Mouse (Mus musculus): ENCODE measurements around the gene Vmn1r66. TPM values are rescaled to one million over a fixed set of nuclear protein-coding genes. Genes with fewer than 3 reads are reported as not detected.
"Not testable (repeated sequence)": the region's sequence is repeated elsewhere in the genome, so short reads cannot be mapped to it uniquely, and the experiment has no call there.

The Vmn1r66 gene
- not detected in 2 replicates for polyA plus RNA-seq (2015; fragmentation: Nextera tagmentation; extraction: Ambion mirVana)

- TF ChIP-seq CTCF (IDR thresholded peaks at IDR 0.05; ENCODE audit: low read depth) = no peak
- Histone ChIP-seq H3K4me2 (replicated peaks; ENCODE audit: low read depth) (no peak within 1 kb of the TSS), H3K9me3 (ENCODE audit: control insufficient read depth) (no peaks in the 10 kb centered on the region), H3K4me3 (ENCODE audit: low read depth, low read length) (no peak within 1 kb of the TSS), H3K36me3 (ENCODE audit: control insufficient read depth, insufficient read depth) (no peaks in the 10 kb centered on the region), H3K27ac (ENCODE audit: low read depth, low read length) (no peak within 1 kb of the TSS), H3K4me1 (replicated peaks; ENCODE audit: control insufficient read depth, insufficient read depth, low read length) (no peaks in the 10 kb centered on the region), H3K9ac (ENCODE audit: low read depth, low read length) (no peak within 1 kb of the TSS), H3K27me3 (replicated peaks; ENCODE audit: control insufficient read depth, insufficient read depth, low read length) (no peaks in the 10 kb centered on the region)
- ATAC-seq = no peak
Measured at GRCm38 (mm10) chr7:10277906-10278305, at the start of gene Vmn1r66. Gene Vmn1r66 (minus strand): TSS chr7:10278006.

- not testable (repeated sequence) for ATAC-seq; H3K4me2 ChIP-seq (replicated peaks; ENCODE audit: low read depth); H3K9me3 ChIP-seq (ENCODE audit: control insufficient read depth); H3K27me3 ChIP-seq (replicated peaks; ENCODE audit: control insufficient read depth, insufficient read depth, low read length); H3K27ac ChIP-seq (ENCODE audit: low read depth, low read length); H3K9ac ChIP-seq (ENCODE audit: low read depth, low read length); H3K36me3 ChIP-seq (ENCODE audit: control insufficient read depth, insufficient read depth); H3K4me3 ChIP-seq (ENCODE audit: low read depth, low read length); H3K4me1 ChIP-seq (replicated peaks; ENCODE audit: control insufficient read depth, insufficient read depth, low read length)
- WGBS = 78% methylated on average over 17 of the region's 20 CpGs
Measured at GRCm38 (mm10) chr7:10325462-10325861, 47.7 kb upstream of the Vmn1r66 start.

- no peak overlapping the region for H3K27ac ChIP-seq (ENCODE audit: low read depth, low read length)
- no peak for ATAC-seq
- H3K9me3 ChIP-seq (ENCODE audit: control insufficient read depth) = 0 out of 2 replicates have a peak, but pooled peaks cover 4% of the 10 kb centered on the region
- TF ChIP-seq CTCF (IDR thresholded peaks at IDR 0.05; ENCODE audit: low read depth) = no peak
- no peak overlapping the region for H3K4me3 ChIP-seq (ENCODE audit: low read depth, low read length)
- no peaks in the 10 kb centered on the region for H3K4me1 ChIP-seq (replicated peaks; ENCODE audit: control insufficient read depth, insufficient read depth, low read length)
- 94% methylated on average over 13 of the region's 13 CpGs for WGBS
- no peaks in the 10 kb centered on the region for H3K27me3 ChIP-seq (replicated peaks; ENCODE audit: control insufficient read depth, insufficient read depth, low read length)
- no peak overlapping the region for H3K9ac ChIP-seq (ENCODE audit: low read depth, low read length)
- no peaks in the 10 kb centered on the region for H3K36me3 ChIP-seq (ENCODE audit: control insufficient read depth, insufficient read depth)
- H3K4me2 ChIP-seq (replicated peaks; ENCODE audit: low read depth) = no peak overlapping the region
Measured at GRCm38 (mm10) chr7:10252075-10252474, 25.7 kb downstream of the Vmn1r66 start.

- Histone ChIP-seq H3K27ac (ENCODE audit: low read depth, low read length) (no peak overlapping the region), H3K4me2 (replicated peaks; ENCODE audit: low read depth) (no peak overlapping the region), H3K36me3 (ENCODE audit: control insufficient read depth, insufficient read depth) (no peaks in the 10 kb centered on the region), H3K9me3 (ENCODE audit: control insufficient read depth) (peaks cover 4% of the 10 kb centered on the region; the same call in 1 of the 2 replicates), H3K4me1 (replicated peaks; ENCODE audit: control insufficient read depth, insufficient read depth, low read length) (no peaks in the 10 kb centered on the region), H3K4me3 (ENCODE audit: low read depth, low read length) (no peak overlapping the region), H3K9ac (ENCODE audit: low read depth, low read length) (no peak overlapping the region), H3K27me3 (replicated peaks; ENCODE audit: control insufficient read depth, insufficient read depth, low read length) (no peaks in the 10 kb centered on the region)
- ATAC-seq = no peak
- 67% methylated on average over 5 of the region's 5 CpGs for WGBS
- TF ChIP-seq CTCF (IDR thresholded peaks at IDR 0.05; ENCODE audit: low read depth) = no peak
Measured at GRCm38 (mm10) chr7:10249146-10249545, 28.7 kb downstream of the Vmn1r66 start.

Other genes starting within 250 kb of the Vmn1r66 start
- not detected in 2 replicates for gene Vmn2r50, start 224.7 kb downstream of the Vmn1r66 start, polyA plus RNA-seq (2015; fragmentation: Nextera tagmentation; extraction: Ambion mirVana)
- gene Vmn2r51, start 172.3 kb downstream of the Vmn1r66 start, polyA plus RNA-seq (2015; fragmentation: Nextera tagmentation; extraction: Ambion mirVana) = not detected in 2 replicates
- gene Vmn2r52, start 101.4 kb downstream of the Vmn1r66 start, polyA plus RNA-seq (2015; fragmentation: Nextera tagmentation; extraction: Ambion mirVana) = not detected in 2 replicates
- not detected in 2 replicates for gene Vmn1r67, start 165.3 kb upstream of the Vmn1r66 start, polyA plus RNA-seq (2015; fragmentation: Nextera tagmentation; extraction: Ambion mirVana)
- gene Zik1, start 217.4 kb upstream of the Vmn1r66 start, polyA plus RNA-seq (2015; fragmentation: Nextera tagmentation; extraction: Ambion mirVana) = 1.6 and 1.8 TPM in 2 replicates